Mouse (Mus musculus): Measurements from ENCODE around the gene Atp5d. TPM values are rescaled to one million over a fixed set of nuclear protein-coding genes. Genes with fewer than 3 reads are reported as not detected.
A peak's percentile ranks its signal among the peaks of the same experiment; 100 is the strongest.

Atp5d gene
- total and polyA plus RNA-seq, 2 experiments from 2014 or later: 972 to 1,858 TPM

DNA sequence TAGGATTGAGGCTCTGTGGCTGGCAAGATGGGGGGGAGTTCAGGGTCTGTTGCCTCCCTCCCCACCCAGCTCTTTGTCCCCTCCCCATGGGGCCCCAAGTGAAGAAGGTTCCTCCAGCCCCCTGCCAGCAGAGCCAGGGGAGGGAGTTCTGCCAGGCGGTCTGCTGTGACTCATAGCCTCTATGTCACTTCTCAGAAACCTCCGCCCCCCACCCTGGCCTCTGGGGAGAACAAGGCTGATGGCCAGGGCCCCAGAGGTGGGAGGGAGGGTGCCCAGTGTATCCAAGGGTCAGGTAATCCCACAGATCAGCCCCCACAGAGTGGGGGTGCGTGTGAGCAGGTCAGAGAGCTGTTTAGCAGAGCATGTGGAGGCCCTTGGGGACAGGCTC, 14.4 kb downstream of the Atp5d start:
- ATAC-seq (ENCODE audit: insufficient read depth, low read depth) (no peak), DNase-seq (ENCODE audit: low spot score) (no peak)
- Histone ChIP-seq H3K27ac (ENCODE audit: low read depth) (peak overlapping the region; percentile 99), H3K4me2 (ENCODE audit: low read depth, low read length) (peak overlapping the region; percentile 85), H3K4me3 (ENCODE audit: low read depth, low read length) (peak overlapping the region; percentile 90), H3K4me1 (ENCODE audit: control insufficient read depth, insufficient read depth) (peaks cover 34% of the 10 kb centered on the region), H3K27me3 (ENCODE audit: control insufficient read depth, insufficient read depth, low read length) (no peaks in the 10 kb centered on the region), H3K9me3 (replicated peaks; ENCODE audit: control insufficient read depth, low read length) (no peaks in the 10 kb centered on the region), H3K36me3 (replicated peaks; ENCODE audit: control insufficient read depth, insufficient read depth, low read length) (peaks cover 68% of the 10 kb centered on the region), H3K9ac (replicated peaks; ENCODE audit: low read depth, low read length) (peak overlapping the region; percentile 95)
- TF ChIP-seq EP300 (IDR thresholded peaks at IDR 0.05; ENCODE audit: low read depth): no peak
- TF ChIP-seq CTCF (IDR thresholded peaks at IDR 0.05; ENCODE audit: low read depth): no peak
- WGBS: 30% methylated on average over 3 of the region's 3 CpGs

DNA sequence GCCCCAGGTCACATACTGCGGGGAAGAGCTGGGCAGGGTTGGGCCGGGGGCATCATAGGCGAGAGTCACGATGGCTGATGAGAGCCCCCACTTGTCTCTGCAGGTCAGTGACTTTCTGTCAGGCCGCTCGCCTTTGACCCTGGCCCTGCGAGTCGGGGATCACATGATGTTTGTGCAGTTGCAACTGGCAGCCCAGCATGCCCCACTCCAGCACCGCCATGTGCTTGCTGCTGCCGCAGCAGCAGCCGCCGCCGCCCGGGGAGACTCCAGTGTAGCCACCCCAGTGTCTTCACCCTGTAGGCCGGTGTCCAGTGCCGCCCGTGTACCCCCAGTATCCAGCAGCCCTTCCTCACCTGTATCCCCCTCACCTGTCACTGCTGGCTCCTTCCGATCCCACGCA, 15.3 kb downstream of the Atp5d start:
- Histone ChIP-seq H3K4me2 (ENCODE audit: low read depth, low read length) (no peak overlapping the region), H3K9ac (replicated peaks; ENCODE audit: low read depth, low read length) (no peak overlapping the region; the same call in 1 of the 2 replicates), H3K4me1 (ENCODE audit: control insufficient read depth, insufficient read depth) (peaks cover 36% of the 10 kb centered on the region), H3K27me3 (ENCODE audit: control insufficient read depth, insufficient read depth, low read length) (no peaks in the 10 kb centered on the region), H3K36me3 (replicated peaks; ENCODE audit: control insufficient read depth, insufficient read depth, low read length) (peaks cover 68% of the 10 kb centered on the region), H3K9me3 (replicated peaks; ENCODE audit: control insufficient read depth, low read length) (no peaks in the 10 kb centered on the region), H3K27ac (ENCODE audit: low read depth) (peak overlapping the region; percentile 99), H3K4me3 (ENCODE audit: low read depth, low read length) (no peak overlapping the region)
- ATAC-seq (ENCODE audit: insufficient read depth, low read depth): no peak
- no peak for DNase-seq (ENCODE audit: low spot score)
- TF ChIP-seq EP300 (IDR thresholded peaks at IDR 0.05; ENCODE audit: low read depth) (no peak), CTCF (IDR thresholded peaks at IDR 0.05; ENCODE audit: low read depth) (no peak)
- 87% methylated on average over 19 of the region's 19 CpGs for WGBS

GRCm38 (mm10) chr10:80154384-80154783, 16.0 kb downstream of the Atp5d start:
- Histone ChIP-seq H3K9ac (replicated peaks; ENCODE audit: low read depth, low read length) (no peak overlapping the region), H3K4me3 (ENCODE audit: low read depth, low read length) (no peak overlapping the region), H3K27ac (ENCODE audit: low read depth) (0 out of 2 replicates have a peak overlapping the region, but pooled peaks have one; percentile 16), H3K36me3 (replicated peaks; ENCODE audit: control insufficient read depth, insufficient read depth, low read length) (peaks cover 68% of the 10 kb centered on the region), H3K4me2 (ENCODE audit: low read depth, low read length) (no peak overlapping the region), H3K4me1 (ENCODE audit: control insufficient read depth, insufficient read depth) (peaks cover 43% of the 10 kb centered on the region), H3K9me3 (replicated peaks; ENCODE audit: control insufficient read depth, low read length) (no peaks in the 10 kb centered on the region), H3K27me3 (ENCODE audit: control insufficient read depth, insufficient read depth, low read length) (no peaks in the 10 kb centered on the region)
- TF ChIP-seq CTCF (IDR thresholded peaks at IDR 0.05; ENCODE audit: low read depth): no peak
- TF ChIP-seq EP300 (IDR thresholded peaks at IDR 0.05; ENCODE audit: low read depth): no peak
- no peak for DNase-seq (ENCODE audit: low spot score)
- ATAC-seq (ENCODE audit: insufficient read depth, low read depth): no peak
- 81% methylated on average over 7 of the region's 7 CpGs for WGBS

GRCm38 (mm10) chr10:80155277-80155676, 16.8 kb downstream of the Atp5d start:
- TF ChIP-seq EP300 (IDR thresholded peaks at IDR 0.05; ENCODE audit: low read depth) (no peak), CTCF (IDR thresholded peaks at IDR 0.05; ENCODE audit: low read depth) (no peak)
- H3K4me2 ChIP-seq (ENCODE audit: low read depth, low read length): no peak overlapping the region
- 0 out of 2 replicates have a peak overlapping the region, but pooled peaks have one; percentile 95 for H3K27ac ChIP-seq (ENCODE audit: low read depth)
- WGBS: 59% methylated on average over 1 of the region's 1 CpGs
- H3K4me1 ChIP-seq (ENCODE audit: control insufficient read depth, insufficient read depth): peaks cover 48% of the 10 kb centered on the region
- no peak overlapping the region for H3K9ac ChIP-seq (replicated peaks; ENCODE audit: low read depth, low read length)
- DNase-seq (ENCODE audit: low spot score) (no peak), ATAC-seq (ENCODE audit: insufficient read depth, low read depth) (no peak)
- H3K36me3 ChIP-seq (replicated peaks; ENCODE audit: control insufficient read depth, insufficient read depth, low read length): peaks cover 63% of the 10 kb centered on the region
- no peaks in the 10 kb centered on the region for H3K27me3 ChIP-seq (ENCODE audit: control insufficient read depth, insufficient read depth, low read length)
- no peak overlapping the region for H3K4me3 ChIP-seq (ENCODE audit: low read depth, low read length)
- H3K9me3 ChIP-seq (replicated peaks; ENCODE audit: control insufficient read depth, low read length): no peaks in the 10 kb centered on the region

- no peak overlapping the region for H3K4me3 ChIP-seq (ENCODE audit: low read depth, low read length)
- H3K4me1 ChIP-seq (ENCODE audit: control insufficient read depth, insufficient read depth): peaks cover 57% of the 10 kb centered on the region
- H3K9ac ChIP-seq (replicated peaks; ENCODE audit: low read depth, low read length): no peak overlapping the region
- peaks cover 63% of the 10 kb centered on the region for H3K36me3 ChIP-seq (replicated peaks; ENCODE audit: control insufficient read depth, insufficient read depth, low read length)
- H3K9me3 ChIP-seq (replicated peaks; ENCODE audit: control insufficient read depth, low read length): no peaks in the 10 kb centered on the region
- TF ChIP-seq EP300 (IDR thresholded peaks at IDR 0.05; ENCODE audit: low read depth): no peak
- no peak for TF ChIP-seq CTCF (IDR thresholded peaks at IDR 0.05; ENCODE audit: low read depth)
- DNase-seq (ENCODE audit: low spot score) (no peak), ATAC-seq (ENCODE audit: insufficient read depth, low read depth) (no peak)
- no peak overlapping the region for H3K4me2 ChIP-seq (ENCODE audit: low read depth, low read length)
- 65% methylated on average over 29 of the region's 29 CpGs for WGBS
- no peaks in the 10 kb centered on the region for H3K27me3 ChIP-seq (ENCODE audit: control insufficient read depth, insufficient read depth, low read length)
- peak overlapping the region; percentile 95 for H3K27ac ChIP-seq (ENCODE audit: low read depth)
These were observed 17.7 kb downstream of the Atp5d start for GRCm38 (mm10) chr10:80156002-80156751.

DNA sequence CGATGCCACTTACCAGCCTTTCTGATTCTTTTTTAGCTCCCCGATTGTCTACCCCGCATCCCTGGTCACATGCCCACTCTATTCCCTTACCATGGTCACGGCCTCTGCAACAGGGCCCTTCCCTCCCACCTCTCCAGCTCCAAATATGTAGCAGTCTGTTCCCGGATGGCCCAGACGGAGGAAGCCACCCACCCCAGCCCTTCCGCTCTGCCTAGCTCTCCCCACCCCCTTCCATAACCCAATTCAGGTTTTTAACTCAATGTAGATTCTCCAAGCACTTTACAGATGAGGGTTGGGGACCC, 18.3 kb downstream of the Atp5d start:
- Histone ChIP-seq H3K27me3 (ENCODE audit: control insufficient read depth, insufficient read depth, low read length) (no peaks in the 10 kb centered on the region), H3K4me3 (ENCODE audit: low read depth, low read length) (no peak overlapping the region), H3K27ac (ENCODE audit: low read depth) (peak overlapping the region; percentile 95), H3K4me1 (ENCODE audit: control insufficient read depth, insufficient read depth) (peaks cover 60% of the 10 kb centered on the region), H3K9me3 (replicated peaks; ENCODE audit: control insufficient read depth, low read length) (no peaks in the 10 kb centered on the region), H3K4me2 (ENCODE audit: low read depth, low read length) (peak overlapping the region; percentile 8; the same call in 1 of the 2 replicates), H3K9ac (replicated peaks; ENCODE audit: low read depth, low read length) (no peak overlapping the region), H3K36me3 (replicated peaks; ENCODE audit: control insufficient read depth, insufficient read depth, low read length) (peaks cover 59% of the 10 kb centered on the region)
- WGBS: 22% methylated on average over 7 of the region's 7 CpGs
- DNase-seq (ENCODE audit: low spot score) (peak; percentile 35), ATAC-seq (ENCODE audit: insufficient read depth, low read depth) (no peak)
- no peak for TF ChIP-seq CTCF (IDR thresholded peaks at IDR 0.05; ENCODE audit: low read depth)
- TF ChIP-seq EP300 (IDR thresholded peaks at IDR 0.05; ENCODE audit: low read depth): no peak
